Mouse (Mus musculus) MN1 (cell line): Measurements from ENCODE around the gene Nectin3.
"Not testable (repeated sequence)": the region's sequence is repeated elsewhere in the genome, so short reads cannot be mapped to it uniquely, and the experiment has no call there.

ENCODE experiments used
- DNase-seq: peaks from one replicate; pipeline ENCODE4 v3.0.0-alpha.2; 2016; ENCODE audit warnings: low spot score

The Nectin3 gene

DNA sequence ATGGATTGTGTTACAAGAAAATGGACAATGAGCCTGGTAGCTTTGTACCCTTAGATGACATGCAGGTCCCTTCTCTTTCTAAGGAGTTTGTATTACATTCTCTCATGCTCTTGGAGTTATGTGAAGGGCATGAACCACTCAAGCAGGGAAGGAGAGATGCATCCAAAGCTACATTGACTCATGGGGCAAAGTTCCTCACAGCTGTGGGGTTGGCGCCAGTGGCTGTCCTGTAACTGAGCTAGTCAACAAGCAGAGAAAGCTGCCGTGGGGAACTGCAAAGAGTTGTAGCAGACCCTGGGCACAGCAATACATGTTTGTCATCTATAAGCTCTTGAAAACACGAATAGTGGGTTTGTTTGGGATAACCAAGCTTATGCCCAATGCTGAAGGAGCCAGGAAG is 82.1 kb downstream of the Nectin3 start:
- DNase-seq, result no peak

GRCm38 (mm10) chr16:46410739-46411057 is 87.6 kb downstream of the Nectin3 start:
- no peak for DNase-seq

- DNase-seq, result no peak
Observed at GRCm38 (mm10) chr16:46410053-46410738, 88.1 kb downstream of the Nectin3 start.

DNA sequence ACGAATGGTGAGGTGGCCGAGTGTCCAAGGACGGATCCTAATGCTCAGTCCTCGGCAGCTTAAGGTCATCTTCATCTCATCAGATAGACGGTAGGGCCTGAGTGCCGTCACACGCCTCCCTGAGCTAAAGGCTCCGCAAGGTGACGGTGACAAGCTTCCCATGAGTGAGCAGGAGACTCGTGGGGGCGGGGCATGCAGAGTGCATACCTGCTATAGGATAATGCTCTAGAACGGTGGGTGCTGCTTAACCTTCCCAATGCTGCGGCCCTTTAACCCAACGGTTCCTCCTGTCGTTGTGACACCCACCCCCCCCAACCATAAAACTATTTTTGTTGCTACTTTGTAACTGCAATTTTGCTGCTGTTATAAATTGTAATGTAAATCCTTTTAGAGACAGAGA is 90.3 kb downstream of the Nectin3 start:
- no peak for DNase-seq

DNA sequence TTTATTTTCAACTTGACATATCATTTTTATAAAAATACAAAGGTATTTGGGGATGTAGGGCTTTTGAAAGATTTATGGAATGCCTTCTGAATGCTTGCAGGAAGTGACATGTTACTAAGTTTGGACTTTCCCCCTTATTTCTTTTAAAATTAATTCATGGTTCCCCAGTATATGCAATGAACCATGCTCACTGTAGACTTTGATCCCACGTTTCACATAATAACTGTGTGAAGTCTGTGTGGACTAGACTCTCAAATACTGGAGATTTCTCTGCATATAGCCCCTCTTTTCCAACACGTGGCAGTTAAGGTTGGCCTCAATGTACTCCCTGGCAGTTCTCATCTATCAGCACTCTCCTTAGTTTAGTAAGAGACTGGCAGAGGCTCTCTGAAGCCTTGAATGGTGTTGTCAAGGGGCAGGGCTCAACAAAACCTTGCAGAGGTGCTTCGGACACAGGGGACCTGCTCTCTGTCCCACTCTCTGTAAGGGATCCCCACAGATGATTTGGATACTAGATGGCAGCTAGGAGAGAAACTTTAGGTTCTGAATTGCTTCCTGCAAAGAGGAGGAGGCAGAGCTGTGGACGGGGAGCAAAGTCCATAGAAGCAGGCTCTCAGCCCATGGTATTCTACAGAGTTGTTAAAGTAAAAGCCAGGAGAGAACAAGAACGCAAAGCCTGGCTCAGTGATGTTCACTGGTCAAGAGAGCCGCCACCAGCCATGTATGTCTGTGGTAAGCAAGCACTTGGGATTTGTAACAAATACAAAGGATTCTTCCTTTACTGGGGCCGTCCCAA is 91.3 kb downstream of the Nectin3 start:
- DNase-seq, result no peak

- DNase-seq, result no peak
Observed at GRCm38 (mm10) chr16:46397945-46398344, 100.4 kb downstream of the Nectin3 start.

DNA sequence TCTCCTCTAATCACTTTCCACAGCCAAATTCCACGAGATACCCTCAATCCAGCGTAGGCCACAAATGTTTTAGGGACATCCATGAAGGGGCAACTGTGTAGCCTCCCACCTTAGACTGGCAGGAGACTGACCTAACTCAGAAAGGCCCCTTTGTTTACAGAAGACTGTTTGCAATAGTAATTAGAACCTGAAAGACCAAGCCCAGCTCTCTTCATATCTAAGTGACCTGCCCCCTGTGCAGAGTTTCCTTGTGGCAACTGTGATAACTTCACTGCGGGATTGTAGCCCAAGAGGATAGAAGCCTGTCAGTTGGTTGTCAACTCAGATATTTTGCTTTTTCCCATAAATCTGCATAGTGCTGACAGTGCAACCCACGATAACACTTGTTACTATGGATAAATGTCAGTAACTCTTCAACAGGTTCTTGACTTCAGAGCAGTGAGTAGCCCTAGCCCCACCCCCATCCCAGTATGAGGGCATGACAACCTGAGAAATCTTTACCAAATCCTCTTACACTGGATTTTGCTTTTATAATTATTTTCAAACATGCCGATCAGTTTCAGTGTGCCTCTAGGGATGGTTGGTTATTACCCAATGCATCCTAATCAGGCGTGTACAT is 108.8 kb downstream of the Nectin3 start:
- DNase-seq, result no peak

DNA sequence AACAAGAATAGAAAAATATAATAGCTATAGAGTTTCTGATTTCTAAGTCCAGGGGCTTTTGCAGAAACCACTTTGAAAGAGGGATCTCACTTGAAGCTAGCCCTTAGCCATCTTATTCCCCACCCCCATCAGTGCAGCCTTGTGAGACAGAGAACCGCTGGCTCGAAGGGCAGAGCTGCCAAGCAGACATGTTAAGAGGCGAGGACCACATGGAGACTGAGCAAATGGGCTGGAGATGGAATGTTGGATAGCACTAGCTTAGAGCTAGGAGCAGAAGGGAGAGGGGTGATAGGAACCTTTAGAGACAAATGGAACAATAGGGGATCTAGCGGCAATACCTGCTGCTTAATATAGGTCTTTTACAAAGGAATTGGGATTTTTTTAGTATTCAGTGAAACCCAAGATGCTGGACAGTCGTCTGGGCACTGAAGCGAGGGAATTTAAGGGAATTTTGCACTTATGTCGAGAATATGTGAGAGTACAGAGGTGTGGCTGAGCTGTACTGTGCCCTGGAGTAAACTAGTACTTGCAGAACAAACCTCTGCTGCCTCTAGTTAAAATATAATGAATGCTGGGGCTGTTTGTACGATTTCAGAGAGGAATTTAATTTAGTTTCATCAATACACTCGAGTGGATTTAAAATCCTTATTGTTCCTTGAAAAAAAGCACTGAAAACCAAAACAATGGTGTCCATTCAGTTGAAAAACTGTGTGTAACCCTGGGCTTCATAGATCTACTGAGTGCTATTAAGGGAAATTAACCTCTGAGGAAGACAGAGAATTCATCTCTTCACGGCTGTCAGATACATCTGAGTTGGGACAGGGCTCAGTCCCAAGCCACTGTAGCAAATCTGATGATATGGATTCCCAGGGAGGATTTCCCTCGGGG is 109.6 kb downstream of the Nectin3 start:
- no peak for DNase-seq

- no peak for DNase-seq
Observed at GRCm38 (mm10) chr16:46384279-46384678, 114.0 kb downstream of the Nectin3 start.

DNA sequence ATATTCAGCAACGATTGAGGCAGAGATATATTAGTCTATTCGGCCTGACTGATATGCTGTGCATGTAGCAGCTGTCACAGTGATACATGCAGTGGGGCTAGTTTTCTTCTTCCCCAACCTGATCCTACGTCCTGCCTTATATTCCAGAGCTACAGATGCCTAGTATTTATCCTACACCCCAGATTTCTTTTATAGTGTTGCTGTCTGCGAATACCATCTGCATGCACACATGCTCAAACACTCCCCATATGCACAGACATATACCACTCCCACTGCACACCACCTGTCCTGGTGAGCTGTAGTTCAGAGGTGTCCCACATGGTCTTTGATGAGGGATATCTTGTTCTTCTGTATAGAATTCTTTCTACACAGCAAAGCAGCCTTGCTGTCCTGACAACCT is 115.0 kb downstream of the Nectin3 start:
- no peak for DNase-seq

- DNase-seq, result no peak
Observed at GRCm38 (mm10) chr16:46376575-46376974, 121.8 kb downstream of the Nectin3 start.

DNA sequence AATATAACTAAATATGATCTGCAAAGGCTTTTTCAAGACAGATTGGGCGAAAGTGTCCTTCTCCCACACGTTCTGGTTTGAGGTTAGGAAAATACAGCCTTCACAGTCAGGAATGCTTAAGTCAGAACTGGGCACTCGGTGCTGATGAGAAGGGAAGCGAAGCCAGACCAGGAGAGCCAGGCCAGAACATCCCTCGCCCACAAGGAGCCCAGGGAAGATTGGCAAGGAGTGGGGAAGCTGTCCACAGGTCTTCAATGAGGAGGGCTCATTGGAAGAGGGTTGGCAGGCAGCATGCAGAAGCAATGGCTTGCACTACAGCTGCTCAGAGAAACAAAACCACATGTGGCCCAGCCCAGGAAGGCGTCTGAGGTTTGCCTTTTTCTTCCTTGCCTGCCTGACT is 136.3 kb downstream of the Nectin3 start:
- DNase-seq, result no peak

GRCm38 (mm10) chr16:46357658-46358057 is 140.7 kb downstream of the Nectin3 start:
- not testable (repeated sequence) for DNase-seq

GRCm38 (mm10) chr16:46356663-46357062 is 141.7 kb downstream of the Nectin3 start:
- no peak for DNase-seq
